Mouse (Mus musculus) embryo, embryonic 11 days (tissue): ENCODE results near the gene Gsto1.

Source experiments
- DNase-seq: peaks from one replicate; pipeline ENCODE4 v3.0.0-alpha.2; 2015

The Gsto1 gene

GRCm38 (mm10) chr19:47890489-47891130, 35.8 kb downstream of the Gsto1 start:
- peak; percentile 9 for DNase-seq

- no peak for DNase-seq
Measured at GRCm38 (mm10) chr19:47891562-47892312, 37.0 kb downstream of the Gsto1 start.

GRCm38 (mm10) chr19:47893092-47893491, 38.3 kb downstream of the Gsto1 start:
- no peak for DNase-seq

- no peak for DNase-seq
Measured at GRCm38 (mm10) chr19:47898472-47899079, 43.8 kb downstream of the Gsto1 start.

- no peak for DNase-seq
Measured at GRCm38 (mm10) chr19:47900012-47900411, 45.2 kb downstream of the Gsto1 start.

GRCm38 (mm10) chr19:47900558-47900957, 45.8 kb downstream of the Gsto1 start:
- no peak for DNase-seq

- no peak for DNase-seq
Measured at GRCm38 (mm10) chr19:47902316-47903201, 47.8 kb downstream of the Gsto1 start.

GRCm38 (mm10) chr19:47903679-47904078, 48.9 kb downstream of the Gsto1 start:
- DNase-seq: no peak

GRCm38 (mm10) chr19:47905081-47905480, 50.3 kb downstream of the Gsto1 start:
- DNase-seq: no peak

GRCm38 (mm10) chr19:47905603-47906002, 50.8 kb downstream of the Gsto1 start:
- no peak for DNase-seq

GRCm38 (mm10) chr19:47907596-47907995, 52.8 kb downstream of the Gsto1 start:
- DNase-seq: no peak

- no peak for DNase-seq
Measured at GRCm38 (mm10) chr19:47908961-47909371, 54.2 kb downstream of the Gsto1 start.

GRCm38 (mm10) chr19:47909387-47910116, 54.8 kb downstream of the Gsto1 start:
- peak; percentile 76 for DNase-seq

- no peak for DNase-seq
Measured at GRCm38 (mm10) chr19:47910117-47910618, 55.4 kb downstream of the Gsto1 start.

- no peak for DNase-seq
Measured at GRCm38 (mm10) chr19:47910751-47911150, 56.0 kb downstream of the Gsto1 start.

GRCm38 (mm10) chr19:47913344-47913743, 58.6 kb downstream of the Gsto1 start:
- DNase-seq: no peak

GRCm38 (mm10) chr19:47914191-47914590, 59.4 kb downstream of the Gsto1 start:
- no peak for DNase-seq
